Mouse (Mus musculus) small intestine, adult 2 months (tissue): ENCODE measurements around the gene Tmem30b. TPM values are rescaled to one million over a fixed set of nuclear protein-coding genes. Genes with fewer than 3 reads are reported as not detected.

Experiments used
- H3K27ac ChIP-seq: fragments of 200-500 bp; 2 replicates; pipeline ENCODE4 v1.5.1; 2012; ENCODE audit warnings: low read depth, low read length, control low read depth, inconsistent platforms; ENCODE audit not compliant: insufficient read depth
- H3K27me3 ChIP-seq: fragments of 200-500 bp; 2 replicates; pipeline ENCODE4 v1.6.1; 2012; ENCODE audit warnings: mild to moderate bottlenecking, moderate library complexity, low read length, inconsistent platforms; ENCODE audit not compliant: control insufficient read depth, insufficient read depth
- H3K36me3 ChIP-seq: fragments of 200-500 bp; 2 replicates; pipeline ENCODE4 v1.6.1; 2012; ENCODE audit warnings: mild to moderate bottlenecking, low read length, control low read depth, inconsistent platforms; ENCODE audit not compliant: control insufficient read depth, insufficient read depth
- H3K4me1 ChIP-seq: fragments of 200-500 bp; 2 replicates; pipeline ENCODE4 v1.6.1; 2012; ENCODE audit warnings: low read length, inconsistent platforms, mixed read lengths; ENCODE audit not compliant: control insufficient read depth, insufficient read depth, insufficient read length
- H3K4me3 ChIP-seq: fragments of 200-500 bp; 2 replicates; pipeline ENCODE4 v1.5.1; 2012; ENCODE audit warnings: low read depth, mild to moderate bottlenecking, control low read depth, inconsistent platforms, low read length, moderate library complexity
- CTCF ChIP-seq: fragments of 200-500 bp; IDR thresholded peaks from 2 replicates; pipeline ENCODE4 v1.5.1; 2012; ENCODE audit warnings: low read depth, mild to moderate bottlenecking, control low read depth, inconsistent platforms, low read length, moderate library complexity, mixed read lengths; ENCODE audit not compliant: insufficient replicate concordance, insufficient read length; ENCODE audit errors: extremely low read depth
- POLR2A ChIP-seq: fragments of 200-500 bp; IDR thresholded peaks from 2 replicates; pipeline ENCODE4 v1.6.1; 2012; ENCODE audit warnings: low read depth, mild to moderate bottlenecking, control low read depth, inconsistent platforms, low read length, moderate library complexity
- WGBS: fragments of 180-500 bp; shearing (Covaris S2); methylation state at CpG from one replicate; pipeline ENCODE4 v1.1.7; 2018; 5-methylcytosine and 5-hydroxymethylcytosine counted together
- polyA plus RNA-seq: library from polyadenylated mRNA; depleted of rRNA; stranded (reverse); fragments of >200 nt; gene quantifications from 2 replicates; pipeline ENCODE4 v1.2.3, GENCODE M21; 2012

Gene Tmem30b
- polyA plus RNA-seq, 1 experiment, result 184 TPM

DNA sequence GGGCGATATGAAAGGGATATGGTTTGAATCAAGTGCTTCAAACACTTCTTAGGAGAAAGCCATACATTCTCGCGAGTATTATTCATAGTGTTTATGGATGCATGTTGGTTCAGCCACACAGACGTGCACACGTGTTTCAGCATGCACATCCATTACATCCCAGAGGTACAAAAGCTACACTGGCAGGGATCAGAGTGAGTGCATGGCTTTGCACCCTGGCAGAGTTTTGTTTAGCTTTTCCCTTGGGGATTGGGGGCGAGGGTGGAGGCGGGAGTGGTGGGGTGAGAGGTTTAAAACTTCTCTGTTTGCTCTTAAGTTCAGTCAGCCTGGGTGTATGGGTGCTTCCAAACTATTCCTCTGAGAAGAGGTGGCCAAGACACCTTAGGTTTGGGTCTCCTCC, 39.7 kb upstream of the Tmem30b start:
- no peak overlapping the region; the same call in 1 of the 2 replicates for H3K27ac ChIP-seq
- WGBS, result 10% methylated on average over 7 of the region's 7 CpGs
- peak overlapping the region; percentile 76 for H3K4me3 ChIP-seq

DNA sequence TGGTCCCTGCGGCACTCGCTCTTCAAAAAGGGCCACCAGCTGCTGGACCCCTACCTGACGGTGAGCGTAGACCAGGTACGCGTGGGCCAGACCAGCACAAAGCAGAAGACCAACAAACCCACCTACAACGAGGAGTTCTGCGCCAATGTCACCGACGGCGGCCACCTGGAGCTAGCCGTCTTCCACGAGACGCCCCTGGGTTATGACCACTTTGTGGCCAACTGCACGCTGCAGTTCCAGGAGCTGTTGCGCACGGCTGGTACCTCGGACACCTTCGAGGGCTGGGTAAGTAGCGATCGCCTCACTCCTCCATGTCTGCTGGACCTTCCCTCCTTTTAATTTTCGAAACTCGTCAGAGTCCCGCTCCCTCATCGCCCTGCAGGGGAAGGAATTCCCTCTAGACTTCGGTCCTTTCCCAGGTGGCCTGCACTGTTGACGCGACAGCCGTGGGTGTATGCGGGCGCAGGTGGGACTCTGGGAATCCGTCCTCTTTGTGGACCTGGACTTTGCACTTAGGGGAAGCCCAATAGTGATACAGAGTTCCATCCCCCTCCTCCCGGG, 39.1 kb upstream of the Tmem30b start:
- Histone ChIP-seq H3K4me3 (peak overlapping the region; percentile 76), H3K27ac (peak overlapping the region; percentile 14), H3K36me3 (no peaks in the 10 kb centered on the region), H3K4me1 (peaks cover 6% of the 10 kb centered on the region), H3K27me3 (peaks cover 18% of the 10 kb centered on the region)
- WGBS, result under 1% methylated on average over 33 of the region's 33 CpGs
- TF ChIP-seq POLR2A (no peak), CTCF (no peak)

More for the DNA sequence above, 39.7 kb upstream of the Tmem30b start:
- H3K36me3 ChIP-seq, result no peaks in the 10 kb centered on the region
- no peak for TF ChIP-seq CTCF
- no peak for TF ChIP-seq POLR2A
- H3K4me1 ChIP-seq, result peaks cover 6% of the 10 kb centered on the region
- H3K27me3 ChIP-seq, result peaks cover 18% of the 10 kb centered on the region

DNA sequence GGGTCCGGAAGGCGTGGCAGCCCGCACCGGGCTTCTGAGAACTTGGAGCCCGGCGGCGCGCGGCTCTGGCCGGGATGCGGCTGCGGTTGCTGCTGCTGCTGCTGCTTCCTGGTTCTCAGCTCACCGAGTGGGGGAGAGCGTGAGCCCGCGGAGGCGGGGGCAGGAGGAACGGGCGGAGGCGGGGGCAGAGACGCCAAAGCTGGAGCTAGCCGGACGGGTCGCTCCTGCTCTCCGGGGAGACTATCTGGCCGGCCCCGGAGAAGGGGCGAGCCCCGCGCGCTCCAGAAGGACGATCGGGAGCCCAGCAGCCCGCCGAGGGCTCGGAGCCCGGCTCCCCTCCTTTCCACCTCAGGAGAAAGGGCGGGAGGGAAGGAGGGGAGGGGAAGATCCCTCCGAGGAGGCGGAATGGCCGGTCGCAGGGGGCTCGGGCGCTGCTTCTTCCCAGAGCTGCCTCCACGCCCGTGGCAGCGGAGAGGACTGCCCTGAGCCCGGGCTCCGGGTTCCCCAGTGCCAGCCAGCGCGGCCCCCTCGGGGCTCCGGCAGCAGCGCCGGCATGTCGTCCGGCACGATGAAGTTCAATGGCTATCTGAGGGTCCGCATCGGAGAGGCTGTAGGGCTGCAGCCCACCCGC, 38.5 kb upstream of the Tmem30b start, which contains the start of gene Prkch:
Prkch (plus strand) TSS at position 187 of the 631 bp plus-strand sequence.
- WGBS, result under 1% methylated on average over 59 of the region's 61 CpGs
- Histone ChIP-seq H3K4me3 (peak within 1 kb of the TSS; percentile 76), H3K4me1 (peaks cover 6% of the 10 kb centered on the region), H3K36me3 (no peaks in the 10 kb centered on the region), H3K27me3 (peaks cover 18% of the 10 kb centered on the region), H3K27ac (peak within 1 kb of the TSS; percentile 31)
- TF ChIP-seq CTCF (0 out of 2 replicates have a peak, but pooled peaks have one; percentile 6), POLR2A (no peak)

DNA sequence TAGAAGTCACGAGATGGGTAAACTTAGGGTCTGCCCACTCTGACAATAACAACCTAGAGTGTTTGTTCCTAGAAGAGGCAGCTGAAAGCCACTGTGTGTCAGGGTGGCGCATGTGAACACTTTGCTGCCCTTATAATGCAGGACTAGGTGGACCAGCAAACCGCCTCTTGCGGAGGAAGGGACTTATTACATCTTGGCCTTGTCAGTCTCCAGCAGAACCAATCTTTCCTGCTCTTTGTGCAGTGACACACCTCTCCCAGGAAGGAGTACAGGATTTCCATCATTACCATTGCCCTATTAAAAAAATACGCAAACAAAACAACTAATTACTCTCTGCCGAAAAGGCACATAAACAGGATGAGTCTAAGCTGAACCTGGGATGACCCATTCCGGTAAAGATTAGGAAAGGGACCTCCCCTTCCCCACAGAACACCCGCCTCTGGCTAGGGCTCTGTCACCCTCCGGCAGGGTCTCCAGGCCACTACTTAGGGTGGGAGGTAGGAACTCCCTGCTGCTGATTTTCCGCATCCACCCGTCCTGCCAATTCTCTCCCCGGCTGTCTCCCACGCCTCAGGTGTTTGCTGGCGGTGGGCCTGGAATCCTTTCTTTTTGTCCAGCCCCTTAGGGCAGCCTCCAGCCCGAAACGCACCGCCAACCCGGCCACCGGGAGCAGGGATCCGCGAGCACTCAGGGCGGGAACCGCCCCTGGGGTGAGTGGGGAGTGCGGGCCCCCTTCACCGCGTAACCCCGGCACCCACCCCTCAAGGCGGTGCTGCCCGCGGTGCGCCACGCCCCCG, 37.8 kb upstream of the Tmem30b start:
- Histone ChIP-seq H3K4me1 (peaks cover 6% of the 10 kb centered on the region), H3K27ac (peak overlapping the region; percentile 31; the same call in 1 of the 2 replicates), H3K36me3 (no peaks in the 10 kb centered on the region), H3K4me3 (peak overlapping the region; percentile 76), H3K27me3 (peaks cover 18% of the 10 kb centered on the region)
- WGBS, result 8% methylated on average over 33 of the region's 33 CpGs
- no peak for TF ChIP-seq POLR2A
- peak; percentile 11; the same call in 1 of the 2 replicates for TF ChIP-seq CTCF

DNA sequence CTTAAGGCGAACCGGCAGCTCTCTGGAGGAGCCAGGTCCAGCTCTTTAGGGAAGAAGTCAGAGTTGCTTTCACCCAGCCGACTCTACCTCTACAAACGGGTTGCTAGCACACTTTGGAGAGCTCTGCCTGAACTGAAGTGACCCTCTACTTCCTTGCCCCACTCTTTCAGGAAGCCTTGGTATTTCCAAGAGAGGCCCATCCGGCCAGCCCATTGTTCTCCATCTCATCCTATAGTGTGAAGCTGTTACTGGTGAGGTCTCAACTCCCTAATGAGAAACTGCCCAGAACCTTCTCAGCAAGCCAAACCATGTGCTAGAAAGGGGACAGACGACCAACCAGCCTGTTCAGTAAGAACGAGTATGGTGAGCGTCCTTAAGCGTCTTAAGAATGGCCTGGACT, 37.1 kb upstream of the Tmem30b start:
- Histone ChIP-seq H3K4me3 (no peak overlapping the region), H3K27me3 (peaks cover 18% of the 10 kb centered on the region), H3K4me1 (peaks cover 6% of the 10 kb centered on the region), H3K36me3 (no peaks in the 10 kb centered on the region), H3K27ac (no peak overlapping the region)
- TF ChIP-seq POLR2A, result no peak
- TF ChIP-seq CTCF, result no peak
- 75% methylated on average over 9 of the region's 9 CpGs for WGBS

DNA sequence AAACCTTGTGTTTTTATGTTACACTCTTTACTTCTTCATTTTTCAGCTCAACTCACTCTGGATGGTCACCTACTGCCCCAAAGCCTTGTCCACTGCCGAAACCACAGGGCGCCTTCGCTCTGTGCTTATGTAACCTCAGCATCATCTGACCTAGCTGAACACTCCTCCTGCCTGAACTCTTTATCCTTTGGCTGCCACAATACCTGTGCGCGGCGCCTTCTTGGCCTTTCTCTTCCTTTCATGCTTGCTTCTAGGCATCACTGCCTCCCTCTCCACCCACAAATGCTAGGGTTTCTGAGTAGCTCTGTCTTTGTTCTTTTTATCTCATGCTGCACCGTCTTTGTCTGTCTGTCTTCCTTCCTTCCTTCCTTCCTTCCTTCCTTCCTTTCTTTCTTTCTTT, 34.6 kb upstream of the Tmem30b start:
- H3K27me3 ChIP-seq, result peaks cover 14% of the 10 kb centered on the region
- H3K4me1 ChIP-seq, result peaks cover 6% of the 10 kb centered on the region
- no peak for TF ChIP-seq CTCF
- TF ChIP-seq POLR2A, result no peak
- no peaks in the 10 kb centered on the region for H3K36me3 ChIP-seq
- WGBS, result 80% methylated on average over 7 of the region's 7 CpGs
- H3K4me3 ChIP-seq, result no peak overlapping the region
- H3K27ac ChIP-seq, result no peak overlapping the region

DNA sequence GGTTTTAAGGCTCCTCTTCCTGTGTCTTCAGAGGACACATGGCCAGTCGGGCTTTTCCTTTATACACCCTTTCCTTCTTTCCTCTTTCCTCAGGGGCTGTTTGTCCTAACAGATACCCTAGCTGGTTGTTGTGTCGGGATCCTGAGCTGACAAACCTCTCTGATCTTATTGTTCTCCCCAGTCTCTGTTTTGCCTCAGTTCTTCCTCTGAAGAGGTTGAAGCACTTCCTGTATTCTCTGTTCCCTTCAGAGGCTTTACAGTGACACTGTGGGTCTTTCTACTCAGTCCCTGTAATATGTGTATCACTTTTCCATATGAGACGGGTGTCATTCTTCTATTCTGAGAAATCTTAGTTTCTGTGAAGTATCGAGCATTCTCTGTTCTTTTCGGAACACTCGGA, 31.9 kb upstream of the Tmem30b start:
- TF ChIP-seq POLR2A (no peak), CTCF (no peak)
- no peak overlapping the region for H3K27ac ChIP-seq
- H3K27me3 ChIP-seq, result no peaks in the 10 kb centered on the region
- no peak overlapping the region for H3K4me3 ChIP-seq
- 65% methylated on average over 6 of the region's 6 CpGs for WGBS
- no peaks in the 10 kb centered on the region for H3K36me3 ChIP-seq
- H3K4me1 ChIP-seq, result no peaks in the 10 kb centered on the region
